Mouse (Mus musculus) B cell, adult 2 months (primary cell): Measurements from ENCODE around the gene Cldn4.
A peak's percentile ranks its signal among the peaks of the same experiment; 100 is the strongest.
"Not testable (repeated sequence)": the region's sequence is repeated elsewhere in the genome, so short reads cannot be mapped to it uniquely, and the experiment has no call there.

ENCODE experiments used
- DNase-seq, 2 experiments: peaks; one replicate each; pipeline ENCODE4 v3.0.0; 2022

Cldn4 gene

GRCm38 (mm10) chr5:134946857-134947255 is at the start of gene Cldn4:
Cldn4 (minus strand) TSS chr5:134946934.
- DNase-seq, result no peak

GRCm38 (mm10) chr5:134992566-134992965 is 45.8 kb upstream of the Cldn4 start:
- DNase-seq, result no peak

DNA sequence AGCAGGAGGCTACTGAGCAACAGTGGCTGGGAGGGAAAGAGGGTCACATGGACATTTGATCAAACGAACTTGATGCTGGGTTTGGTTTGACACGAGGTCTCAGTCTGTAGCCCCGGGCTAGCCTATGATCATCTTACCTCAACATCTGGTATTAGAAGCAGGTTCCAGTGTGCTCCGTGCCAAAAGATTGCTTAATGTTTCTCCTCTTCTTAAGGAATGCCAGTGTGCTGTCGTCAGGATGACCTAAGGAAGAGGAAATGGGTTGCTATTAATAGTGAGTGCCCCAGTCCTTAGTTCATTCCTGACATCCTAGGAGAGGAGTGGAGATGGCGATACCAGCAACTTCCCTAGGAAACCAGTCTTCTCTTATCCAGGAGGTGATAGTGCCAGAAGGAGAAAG is 43.0 kb upstream of the Cldn4 start:
- no peak for DNase-seq

GRCm38 (mm10) chr5:134989166-134989565 is 42.4 kb upstream of the Cldn4 start:
- DNase-seq, result no peak

DNA sequence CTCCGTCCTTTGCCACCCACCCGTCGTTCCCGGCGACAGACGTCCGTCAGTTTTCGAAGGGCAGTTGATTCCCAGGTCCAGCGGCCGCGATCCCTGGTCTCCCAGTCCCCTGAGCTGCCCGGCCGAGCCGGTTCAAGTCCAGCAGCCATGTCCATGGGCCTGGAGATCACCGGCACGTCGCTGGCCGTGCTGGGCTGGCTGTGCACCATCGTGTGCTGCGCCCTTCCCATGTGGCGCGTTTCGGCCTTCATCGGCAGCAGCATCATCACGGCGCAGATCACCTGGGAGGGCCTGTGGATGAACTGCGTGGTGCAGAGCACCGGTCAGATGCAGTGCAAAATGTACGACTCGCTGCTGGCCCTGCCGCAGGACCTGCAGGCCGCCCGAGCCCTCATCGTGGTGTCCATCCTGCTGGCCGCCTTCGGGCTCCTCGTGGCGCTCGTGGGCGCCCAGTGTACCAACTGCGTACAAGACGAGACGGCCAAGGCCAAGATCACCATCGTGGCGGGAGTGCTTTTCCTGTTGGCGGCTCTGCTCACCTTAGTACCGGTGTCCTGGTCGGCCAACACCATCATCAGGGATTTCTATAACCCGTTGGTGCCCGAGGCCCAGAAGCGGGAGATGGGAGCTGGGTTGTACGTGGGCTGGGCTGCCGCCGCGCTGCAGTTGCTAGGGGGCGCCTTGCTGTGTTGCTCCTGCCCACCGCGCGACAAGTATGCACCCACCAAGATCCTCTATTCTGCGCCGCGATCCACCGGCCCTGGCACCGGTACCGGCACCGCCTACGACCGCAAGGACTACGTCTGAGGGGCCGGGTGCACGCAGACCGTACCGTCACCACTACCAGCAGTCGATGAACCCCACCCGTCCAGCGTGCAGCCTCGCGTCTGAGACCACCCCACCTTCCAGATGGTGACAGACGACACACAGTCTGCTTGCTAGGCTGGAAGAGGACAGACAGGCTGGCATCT is 39.8 kb upstream of the Cldn4 start:
- DNase-seq, result no peak

DNA sequence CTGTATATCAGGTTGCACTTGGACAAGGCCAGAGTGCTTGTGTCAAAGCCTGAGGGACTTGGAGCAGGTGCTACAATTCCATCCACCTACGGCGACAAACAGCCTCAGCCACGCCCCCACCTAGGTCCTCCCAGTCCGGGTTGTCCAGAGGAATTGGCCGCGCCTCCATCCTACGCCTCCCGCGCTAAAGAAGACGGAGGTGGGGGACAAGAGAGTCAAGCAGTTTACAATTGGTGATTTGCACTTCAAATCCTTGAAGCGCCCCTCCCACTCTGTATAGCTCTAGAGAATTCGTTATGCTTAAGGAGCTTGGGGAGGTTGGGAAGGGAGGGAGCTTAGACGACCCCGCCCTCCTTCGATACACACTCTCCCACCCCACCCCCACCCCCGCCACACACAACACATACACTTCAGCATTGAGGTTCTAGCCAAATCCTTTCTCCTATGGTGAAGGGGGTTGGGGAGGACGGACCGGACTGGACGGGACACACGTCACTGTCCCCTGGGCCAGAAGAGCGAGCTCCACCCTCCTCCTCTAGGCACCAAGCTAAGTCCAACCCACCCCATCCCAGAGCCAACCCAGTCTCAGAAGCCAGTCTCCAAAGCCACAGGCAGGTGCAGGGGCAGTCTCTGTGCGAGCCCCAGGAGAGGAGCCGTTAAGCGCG is 39.0 kb upstream of the Cldn4 start, which contains the start of gene Cldn3:
Cldn3 (plus strand) TSS at position 582 of the 665 bp plus-strand sequence.
- no peak for DNase-seq

DNA sequence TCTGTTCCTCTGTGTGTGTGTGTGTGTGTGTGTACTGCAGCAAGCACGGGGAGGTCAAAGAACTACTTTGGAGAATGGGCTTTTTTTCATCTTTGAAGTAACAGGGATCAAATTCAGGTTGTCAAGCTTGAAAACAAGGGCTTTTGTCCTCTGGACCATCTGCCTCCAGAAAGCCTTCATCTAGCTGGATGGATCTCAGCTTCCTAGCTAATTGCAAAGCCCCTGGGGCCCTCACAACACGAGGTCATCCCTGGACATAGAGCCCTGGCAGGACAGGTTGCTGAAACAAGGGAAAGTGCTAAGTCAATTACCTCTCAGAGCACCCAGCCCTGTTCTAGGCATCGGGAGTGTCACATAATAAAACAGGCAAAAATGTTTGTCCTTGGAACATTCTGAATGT is 37.0 kb upstream of the Cldn4 start:
- DNase-seq, result no peak

GRCm38 (mm10) chr5:134983111-134983510 is 36.4 kb upstream of the Cldn4 start:
- no peak for DNase-seq

DNA sequence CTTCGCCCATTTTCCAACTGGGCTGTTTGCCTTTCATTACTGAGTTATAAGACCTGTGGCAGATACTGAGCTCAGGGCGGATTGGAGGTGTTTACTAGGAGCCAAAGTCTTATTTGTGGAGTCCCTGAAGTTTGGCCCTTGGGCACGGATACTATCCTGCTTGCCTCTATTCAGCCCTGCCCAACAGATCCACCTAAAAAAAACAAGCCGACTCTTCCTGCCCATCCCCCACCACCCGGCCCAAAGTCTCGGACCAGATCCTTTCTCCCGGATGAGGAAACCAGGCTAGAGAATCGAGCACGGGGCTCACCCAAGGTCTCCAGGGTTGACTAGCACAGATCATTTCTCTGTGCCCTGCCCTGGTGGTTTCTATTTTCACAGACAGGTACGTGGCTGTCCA is 34.4 kb upstream of the Cldn4 start:
- DNase-seq, result no peak

GRCm38 (mm10) chr5:134977837-134978236 is 31.1 kb upstream of the Cldn4 start:
- DNase-seq, result no peak

GRCm38 (mm10) chr5:134976577-134977250 is 30.0 kb upstream of the Cldn4 start:
- DNase-seq, result no peak

GRCm38 (mm10) chr5:134976164-134976563 is 29.4 kb upstream of the Cldn4 start:
- no peak for DNase-seq

GRCm38 (mm10) chr5:134974921-134975320 is 28.2 kb upstream of the Cldn4 start:
- no peak for DNase-seq

GRCm38 (mm10) chr5:134974294-134974693 is 27.6 kb upstream of the Cldn4 start:
- DNase-seq, result no peak

DNA sequence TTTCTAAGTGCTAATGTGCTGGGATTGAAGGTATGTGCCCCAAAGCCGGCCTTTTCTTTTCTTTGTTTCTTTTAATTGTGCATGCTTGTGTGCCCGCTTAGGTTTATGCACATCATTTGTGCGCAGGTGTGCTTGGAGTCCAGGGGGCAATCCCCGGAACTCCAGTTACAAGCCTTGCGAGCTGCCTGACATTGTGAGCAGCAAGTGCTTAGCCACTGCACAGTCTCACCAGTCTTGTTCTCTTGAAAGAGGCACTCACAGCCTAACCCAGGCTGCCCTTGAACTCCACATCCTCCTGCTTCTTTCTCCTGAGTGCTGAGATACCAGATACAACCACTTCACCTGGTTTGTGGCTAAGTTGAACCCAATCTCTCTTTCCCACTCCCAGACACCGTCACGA is 26.8 kb upstream of the Cldn4 start:
- no peak for DNase-seq

DNA sequence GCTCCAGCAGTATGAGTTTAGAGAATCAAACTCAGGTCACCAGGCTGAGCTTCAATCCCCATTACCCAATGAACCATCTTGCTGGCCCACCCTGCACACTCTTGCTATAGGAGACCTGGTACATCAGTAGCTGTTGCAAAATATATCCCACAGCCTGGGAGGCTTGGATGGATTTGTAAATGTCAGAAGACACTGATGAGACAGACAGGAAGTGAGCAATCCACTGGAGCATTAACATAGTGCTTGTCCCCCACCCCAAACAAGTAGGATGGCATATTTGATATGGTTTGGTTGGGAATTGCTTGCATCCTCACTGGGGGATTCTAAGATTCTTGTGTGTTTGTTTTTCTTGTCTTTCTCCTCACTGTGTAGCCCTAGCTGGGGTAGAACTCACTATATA is 26.3 kb upstream of the Cldn4 start:
- no peak for DNase-seq

DNA sequence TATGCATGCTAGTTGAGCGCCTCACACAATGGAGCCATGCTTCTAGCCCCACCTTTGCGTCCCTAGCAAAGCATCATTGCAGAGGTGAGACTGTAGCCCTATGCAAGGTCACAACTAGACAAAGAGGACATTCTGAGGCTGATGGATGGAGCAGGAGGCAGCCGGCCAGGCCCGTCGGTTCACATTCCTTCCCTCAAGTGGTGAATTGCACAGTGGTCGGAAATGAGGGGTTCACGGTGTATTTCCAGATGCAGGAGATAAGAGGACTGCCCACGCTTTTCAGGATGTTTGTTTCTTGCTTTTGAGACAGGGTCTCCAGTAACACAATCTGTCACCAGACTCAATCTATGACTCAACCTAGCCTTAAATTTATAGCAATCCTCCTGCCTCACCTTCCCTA is 23.9 kb upstream of the Cldn4 start:
- no peak for DNase-seq

DNA sequence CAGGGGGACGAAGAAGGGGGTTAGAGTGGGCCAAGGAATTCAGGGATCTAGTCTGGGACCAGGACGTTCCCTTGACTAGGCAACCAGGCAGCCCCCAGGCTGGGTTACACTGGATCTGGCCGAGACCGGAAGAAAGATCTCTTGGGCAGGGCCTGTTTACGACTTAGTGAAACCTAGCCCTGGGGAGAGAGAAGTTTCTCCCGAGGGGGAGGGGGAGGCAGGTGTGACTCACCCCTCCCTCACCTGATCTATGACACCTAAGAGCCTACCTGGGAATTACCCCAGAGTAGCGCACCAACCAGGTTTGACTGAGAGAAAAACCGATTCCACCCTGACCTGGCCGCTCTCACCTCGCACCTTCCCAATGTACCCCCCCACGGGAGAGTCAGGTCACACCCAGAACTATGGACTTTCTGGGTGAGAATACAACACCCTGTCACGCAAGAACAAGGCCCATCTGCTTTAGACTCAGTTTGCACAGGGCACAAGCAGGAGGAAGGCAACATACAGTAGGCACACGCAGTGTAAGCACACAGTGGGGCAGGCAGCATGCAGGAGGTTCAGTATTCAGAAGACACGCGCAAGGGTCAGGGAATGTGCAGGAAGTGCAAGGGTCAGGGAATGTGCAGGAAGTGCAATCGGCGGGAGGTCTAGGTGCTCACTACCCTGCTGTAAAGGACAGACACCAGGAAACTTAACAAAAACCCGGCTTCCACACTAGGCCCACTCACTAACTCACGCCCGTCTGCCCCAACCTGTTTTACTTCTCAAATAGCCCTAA is 20.6 kb upstream of the Cldn4 start:
- no peak for DNase-seq

DNA sequence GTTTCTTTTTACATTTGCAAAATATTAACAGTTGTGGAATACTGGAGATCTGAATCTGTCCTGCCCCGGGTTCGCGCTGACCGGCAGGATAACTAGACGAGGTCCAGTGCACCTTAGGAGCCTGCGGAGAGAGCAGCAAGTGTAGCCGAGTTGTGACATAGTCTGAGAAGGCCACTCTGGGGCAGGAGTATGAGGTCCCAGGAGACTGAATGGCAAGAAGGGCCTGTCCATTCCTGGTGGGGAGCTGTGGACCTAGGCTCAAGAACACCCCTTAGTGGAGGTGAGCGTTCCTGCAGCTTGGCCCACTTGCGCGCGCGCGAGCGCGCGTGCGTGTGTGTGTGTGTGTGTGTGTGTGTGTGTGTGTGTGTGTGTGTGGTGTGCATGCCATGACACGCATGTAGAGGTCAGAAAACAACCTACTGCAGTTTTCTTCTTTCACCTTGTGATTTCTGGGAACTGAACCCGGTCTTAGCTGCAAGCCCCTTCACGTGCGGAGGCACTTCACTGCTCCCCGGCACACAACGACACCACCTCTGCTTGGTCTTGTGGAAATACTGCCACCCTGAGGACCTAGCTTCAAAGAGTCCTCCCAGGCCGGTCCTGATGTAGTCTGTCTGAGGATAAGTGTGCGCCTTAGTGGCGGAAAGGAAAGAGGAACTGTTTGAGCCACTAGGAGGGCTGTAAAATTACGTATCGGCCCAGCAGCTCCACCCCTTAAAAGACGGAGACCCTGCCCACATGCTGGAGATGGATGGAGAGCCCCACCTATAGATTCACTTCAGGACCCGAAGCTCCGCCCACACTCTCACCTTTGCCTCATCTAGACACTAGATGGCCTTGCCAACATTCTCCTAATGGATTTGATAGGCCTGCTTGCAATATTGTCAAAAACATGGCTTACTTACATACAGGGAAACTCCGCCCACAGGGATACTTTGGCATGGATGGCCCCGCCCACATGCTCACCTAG is 19.4 kb upstream of the Cldn4 start:
- DNase-seq, result peak; percentile 66 to 72

DNA sequence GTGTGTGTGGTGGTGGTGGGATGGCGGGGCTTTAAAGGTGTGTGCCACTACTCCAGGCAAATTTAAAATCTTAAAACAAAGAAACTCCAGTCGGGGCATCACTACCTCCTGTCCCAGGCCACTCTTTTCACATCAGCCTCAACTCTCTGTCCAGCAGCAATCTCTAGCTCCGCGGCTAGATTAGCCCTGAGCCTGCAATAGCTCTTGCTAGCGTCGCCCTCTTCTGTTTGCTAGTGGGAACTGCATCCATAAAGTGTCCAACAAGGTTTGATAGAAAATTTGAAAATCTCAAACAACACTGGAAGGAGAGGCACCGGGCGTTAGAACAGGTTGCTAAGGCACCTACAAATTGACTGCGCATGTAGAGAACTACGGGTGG is 18.7 kb upstream of the Cldn4 start:
- DNase-seq, result peak; percentile 66 to 72

- DNase-seq, result not testable (repeated sequence)
These were observed 17.9 kb upstream of the Cldn4 start for GRCm38 (mm10) chr5:134964655-134965054.
